Mouse (Mus musculus): ENCODE data around the gene Gp2.

The Gp2 gene

DNA sequence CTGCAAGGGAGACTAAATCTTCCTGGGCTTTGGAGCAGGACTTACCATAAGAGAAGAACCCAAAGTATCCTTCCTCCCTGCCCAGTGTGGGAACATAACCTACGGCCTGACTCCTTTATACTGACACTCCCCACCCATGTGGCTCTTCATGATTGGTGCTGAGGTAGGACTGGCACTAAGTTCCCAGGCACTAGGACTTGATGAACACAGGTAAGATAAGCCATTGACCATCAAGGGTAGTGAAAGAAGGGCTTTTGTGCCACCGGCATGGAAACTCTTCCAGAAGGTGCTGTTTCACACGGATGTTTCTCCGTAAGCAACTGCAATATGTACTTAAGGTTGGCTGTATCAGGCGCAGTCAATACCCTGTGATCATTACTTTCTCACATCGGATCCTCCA lies at the start of gene Gp2:
Gene Gp2, minus strand, starts transcription at position 101 of the 400 bp plus-strand sequence.
- DNase-seq (ENCODE audit: low spot score in 2 of 2) = no peak

DNA sequence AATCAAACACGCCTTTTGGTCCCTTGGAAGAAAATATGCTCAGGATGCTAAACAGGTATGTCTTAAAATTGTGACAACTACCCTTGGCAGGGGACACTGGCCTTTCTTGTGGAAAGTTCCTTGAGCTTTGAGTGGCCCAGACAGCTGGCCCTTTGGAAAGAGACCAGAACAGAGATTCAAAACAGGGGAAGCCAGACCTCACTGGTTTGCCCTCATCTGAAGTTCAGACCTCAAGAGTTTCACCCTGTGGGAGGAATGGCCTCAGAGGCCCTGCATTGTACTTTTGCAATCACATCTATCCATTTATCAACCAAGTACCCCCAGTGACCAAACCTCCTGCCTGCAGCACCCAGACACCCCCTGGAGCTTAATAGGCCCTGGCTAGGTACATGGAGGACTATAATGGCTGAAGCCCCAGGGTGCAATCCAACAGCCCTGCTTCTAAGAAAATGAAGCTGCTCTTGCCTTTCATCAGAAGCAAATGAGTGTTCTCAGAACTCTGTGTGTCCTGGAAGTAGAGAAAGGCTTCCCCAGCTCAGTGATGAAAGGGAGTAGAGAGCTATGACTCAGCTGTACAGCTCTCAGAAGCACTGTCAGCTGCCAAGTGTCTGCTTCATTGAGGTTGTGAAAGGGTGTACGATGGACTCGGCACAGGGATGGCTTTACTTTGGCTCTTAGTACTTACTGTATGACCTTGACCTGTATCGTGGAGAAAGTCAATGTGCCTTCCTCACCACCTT lies 31.1 kb upstream of the Gp2 start:
- DNase-seq (ENCODE audit: low spot score in 2 of 2) = no peak

DNA sequence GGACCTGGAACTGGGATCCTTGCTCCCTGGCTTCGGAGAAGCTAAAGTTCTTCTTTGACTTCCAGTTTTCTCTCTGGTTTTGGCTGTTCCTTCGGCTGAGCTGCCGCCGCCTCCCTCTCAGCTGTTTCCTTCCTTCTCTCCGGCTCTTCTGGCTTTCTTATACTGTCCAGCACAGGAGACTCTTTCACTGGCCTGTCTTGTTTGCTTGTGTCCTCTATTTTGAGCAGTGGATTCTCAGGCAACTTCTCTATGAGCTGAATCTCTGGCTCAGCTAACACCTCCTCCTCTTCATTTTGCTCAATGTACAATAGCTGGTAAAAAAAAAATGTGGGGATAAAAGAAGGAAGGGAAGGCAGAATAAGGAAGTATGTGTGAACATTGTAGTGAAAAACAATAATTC lies 27.6 kb upstream of the Gp2 start:
- DNase-seq (ENCODE audit: low spot score in 2 of 2) = no peak

DNA sequence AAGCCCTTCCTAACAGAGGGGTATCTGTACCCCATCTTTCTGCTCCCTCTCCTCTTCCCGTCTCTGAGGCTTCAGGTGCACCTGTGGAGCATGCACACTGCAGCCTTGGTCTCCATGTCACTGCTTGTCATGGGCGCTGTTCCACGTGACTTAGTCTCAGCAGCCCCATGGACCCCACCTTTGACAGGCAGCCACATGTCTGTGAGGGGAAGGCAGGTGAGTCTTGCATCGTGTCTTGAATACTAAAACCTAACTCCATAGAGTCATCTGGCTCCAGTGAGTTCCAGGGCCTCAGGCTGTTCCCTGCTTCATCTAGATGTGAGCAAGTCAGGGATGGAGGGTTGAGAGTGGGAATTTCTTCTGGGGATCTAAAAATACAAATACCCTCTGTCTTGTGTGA lies 25.1 kb upstream of the Gp2 start:
- DNase-seq (ENCODE audit: low spot score in 2 of 2) = no peak

DNA sequence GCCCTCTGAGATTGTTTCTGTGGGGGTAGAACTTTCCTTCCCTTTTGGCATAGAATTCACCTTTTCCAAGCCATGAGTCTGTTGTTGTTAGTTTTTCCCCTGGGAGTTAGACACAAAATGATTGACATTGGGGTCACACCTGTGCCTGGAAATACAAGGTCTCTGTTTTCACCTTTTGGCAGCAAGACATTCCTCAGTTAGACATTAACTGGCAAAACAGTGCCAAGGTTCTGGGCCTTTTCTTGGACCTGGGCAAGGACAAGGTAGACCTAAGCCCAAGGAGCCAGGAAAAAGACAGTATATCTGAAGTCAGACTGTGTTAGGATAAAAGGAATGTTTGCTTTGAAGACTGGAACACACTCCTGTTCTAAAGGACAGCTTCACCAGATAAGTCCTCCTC lies 20.2 kb upstream of the Gp2 start, which contains the start of gene Umod:
Gene Umod, minus strand, starts transcription at position 27 of the 400 bp plus-strand sequence.
- DNase-seq (ENCODE audit: low spot score in 2 of 2) = no peak

DNA sequence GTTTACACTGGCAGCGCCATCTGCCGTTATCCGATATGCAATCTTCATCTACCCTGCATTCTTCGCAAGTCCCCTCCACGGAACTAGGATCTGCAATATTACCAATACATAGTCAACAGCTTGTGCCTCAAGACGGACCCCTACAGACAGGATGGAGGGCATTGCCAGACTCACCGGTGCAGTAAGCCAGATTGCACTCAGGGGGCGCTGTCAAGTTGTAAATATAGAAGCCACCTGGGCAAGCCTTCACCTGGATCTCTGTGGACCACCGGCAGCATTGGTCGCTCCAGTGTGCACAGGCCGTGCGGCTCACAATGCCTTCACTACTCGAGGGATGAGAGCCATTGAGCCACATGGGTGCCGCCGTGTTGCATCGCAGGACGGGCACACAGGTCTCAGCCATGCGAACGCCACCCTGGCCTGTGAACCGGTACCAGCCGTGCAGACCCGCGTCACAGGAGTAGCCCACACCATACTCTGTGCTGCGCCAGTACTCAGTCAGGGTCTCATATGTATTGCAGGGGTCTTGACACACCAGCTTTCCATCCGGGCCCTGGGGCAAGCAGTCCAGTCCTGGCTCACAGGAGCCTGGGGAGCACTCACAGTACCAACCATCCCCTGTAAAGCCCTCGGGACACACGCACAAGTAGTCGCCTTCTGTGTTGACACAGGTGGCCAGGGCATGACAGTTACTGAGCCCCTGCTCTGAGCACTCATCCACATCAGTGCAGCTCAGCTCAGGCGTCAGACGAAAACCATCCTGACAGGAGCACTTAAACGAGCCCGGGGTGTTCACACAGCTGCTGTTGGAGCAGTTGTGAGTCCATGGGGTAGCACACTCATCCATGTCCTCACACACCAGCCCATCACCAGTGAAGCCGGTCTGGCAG lies 17.7 kb upstream of the Gp2 start:
- no peak for DNase-seq (ENCODE audit: low spot score in 2 of 2)

DNA sequence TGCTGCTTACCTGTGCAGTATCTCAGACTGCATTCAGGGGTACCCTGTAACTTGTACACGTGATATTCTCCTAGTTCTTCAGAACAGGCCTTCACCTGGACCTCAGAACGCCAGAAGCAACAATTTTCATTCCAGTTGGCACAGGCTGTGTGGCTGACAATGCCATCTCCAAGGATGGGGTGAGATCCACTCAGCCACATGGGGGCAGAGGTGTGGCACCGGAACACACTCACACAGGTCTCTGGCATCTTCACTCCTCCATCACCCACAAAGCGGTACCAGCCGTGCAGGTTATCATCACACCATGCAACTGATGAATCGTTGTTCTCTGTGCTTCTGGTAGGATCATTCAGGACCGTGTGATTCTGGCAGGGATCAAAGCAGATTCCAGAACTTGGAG lies 4.9 kb downstream of the Gp2 start:
- no peak for DNase-seq (ENCODE audit: low spot score in 2 of 2)

DNA sequence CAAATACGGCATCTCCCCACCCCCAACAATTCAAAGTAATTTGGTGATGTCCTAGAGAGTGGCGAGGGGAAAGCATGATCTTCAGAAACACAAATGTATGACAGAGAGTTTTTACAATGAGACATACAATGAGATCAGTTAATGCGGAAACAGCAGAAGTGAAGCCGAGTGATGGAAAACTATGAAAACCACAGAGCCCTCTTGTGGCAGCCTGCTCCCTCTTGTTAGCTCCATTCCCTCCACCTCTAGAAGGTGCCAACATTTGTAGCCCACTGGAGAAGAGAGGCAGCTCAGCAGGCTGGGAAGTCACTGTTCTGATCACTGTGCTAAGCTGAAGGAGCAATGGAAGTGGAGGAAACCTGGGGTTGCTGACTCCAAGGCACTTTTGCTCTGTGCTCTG lies 15.2 kb downstream of the Gp2 start:
- DNase-seq (ENCODE audit: low spot score in 2 of 2) = no peak

DNA sequence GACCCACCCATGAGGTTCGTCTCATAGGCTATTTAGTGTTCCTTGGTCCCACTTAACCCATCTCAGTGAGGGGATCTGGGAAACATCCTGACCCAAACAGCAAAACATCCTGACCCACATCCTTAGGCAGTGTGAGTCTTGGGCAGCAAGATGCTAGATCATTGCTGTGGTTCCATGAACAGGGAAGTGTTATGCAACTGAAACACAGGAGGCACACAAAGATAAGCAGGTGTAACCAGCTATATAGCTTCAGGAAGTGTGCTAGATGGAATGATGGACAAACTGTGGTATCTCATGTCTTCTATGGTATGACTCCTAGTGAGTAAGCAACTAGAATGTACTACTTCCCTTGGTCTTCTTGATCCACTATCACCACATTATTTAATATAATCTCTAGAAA lies 17.1 kb downstream of the Gp2 start:
- no peak for DNase-seq (ENCODE audit: low spot score in 2 of 2)

DNA sequence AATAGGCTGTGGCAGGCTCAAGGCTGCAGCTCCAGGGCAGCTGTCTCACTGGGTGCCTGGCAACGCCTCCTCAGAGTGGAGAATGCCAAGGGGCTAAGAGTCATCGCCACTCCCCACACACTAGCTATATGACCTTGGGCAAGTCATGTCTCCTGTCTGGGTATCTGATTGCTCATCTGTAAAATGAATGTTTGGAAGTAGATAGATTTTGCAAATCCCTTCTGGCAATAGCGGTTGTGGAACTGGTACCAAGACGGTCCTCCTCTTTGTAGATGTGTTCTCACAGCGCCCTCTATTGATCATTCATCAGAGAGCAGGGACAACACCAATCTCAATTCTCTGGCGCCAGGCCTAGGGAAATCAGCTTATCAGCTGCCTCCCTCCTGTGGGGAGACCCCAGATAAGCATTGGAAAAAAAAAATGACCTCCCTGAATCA lies 31.9 kb downstream of the Gp2 start:
- DNase-seq (ENCODE audit: low spot score in 2 of 2) = no peak

DNA sequence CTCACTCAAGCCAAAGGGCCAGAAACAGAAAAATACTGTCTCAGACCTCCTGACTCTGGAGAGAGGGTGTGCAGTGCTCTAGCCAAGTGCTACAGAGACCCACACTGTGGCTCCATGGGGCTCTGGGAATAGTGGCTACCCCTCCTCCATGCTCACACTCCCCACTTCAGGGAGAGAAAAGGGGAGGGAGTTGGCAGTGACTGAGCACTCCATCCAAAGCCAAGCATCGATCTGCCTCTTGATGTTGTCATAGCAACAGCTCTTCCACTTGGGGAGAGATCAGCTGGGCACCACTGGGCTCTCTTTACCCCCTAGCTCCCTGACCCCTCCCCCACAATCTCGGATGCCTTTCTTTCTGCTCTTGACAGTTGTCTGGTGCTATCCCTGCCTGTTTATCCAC lies 38.4 kb downstream of the Gp2 start:
- no peak for DNase-seq (ENCODE audit: low spot score in 2 of 2)

DNA sequence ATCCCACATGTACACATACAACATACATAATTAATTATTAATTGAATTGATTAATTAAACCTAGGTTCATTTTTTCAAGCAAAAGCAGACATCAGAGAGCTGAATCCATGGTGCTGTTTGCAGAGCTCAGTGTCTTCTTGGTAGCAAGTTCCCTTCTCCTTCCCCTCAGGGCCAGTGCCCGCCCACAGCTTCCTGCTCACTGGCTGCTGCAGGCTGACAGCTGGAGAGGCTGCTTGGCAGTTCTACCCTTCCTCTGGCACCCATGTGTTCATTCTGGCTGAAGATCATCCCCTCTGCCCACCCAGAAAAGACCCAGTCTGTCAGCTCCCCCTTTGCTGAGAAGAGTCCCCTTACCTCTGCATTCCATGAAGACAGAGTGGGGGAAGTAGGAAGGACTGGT lies 40.6 kb downstream of the Gp2 start:
- no peak for DNase-seq (ENCODE audit: low spot score in 2 of 2)

DNA sequence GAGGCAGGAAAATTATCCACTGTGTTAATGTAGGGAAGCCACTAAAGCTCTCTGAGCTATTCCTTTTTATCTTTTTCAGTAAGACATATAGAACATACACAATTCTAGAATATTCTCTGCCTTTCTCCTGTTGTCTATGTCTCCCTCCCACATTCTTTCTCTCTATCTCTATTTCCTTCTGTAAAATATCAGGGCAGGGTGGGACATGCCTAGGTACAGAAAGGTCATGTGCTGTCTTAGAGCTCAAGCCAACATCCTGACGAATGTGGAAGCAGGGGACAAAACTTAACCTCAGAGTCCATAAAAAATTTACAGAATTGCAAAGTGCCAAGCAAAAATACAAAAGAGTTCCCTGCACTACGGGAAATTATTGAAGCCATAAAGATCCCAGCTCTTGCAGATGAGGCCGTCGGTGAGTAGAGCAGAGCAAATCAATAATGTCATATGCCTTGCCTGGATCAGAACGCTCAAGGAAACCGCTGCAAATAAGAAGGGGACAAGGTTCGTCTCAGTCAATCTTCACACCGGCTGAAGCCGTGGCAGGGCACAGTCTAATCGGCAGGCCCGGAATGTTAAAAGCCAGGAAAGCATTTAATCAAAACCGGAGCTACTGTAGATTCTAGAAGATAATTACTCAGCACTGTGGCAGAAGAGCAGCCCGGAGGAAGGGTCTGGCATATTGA lies 64.9 kb downstream of the Gp2 start:
- DNase-seq (ENCODE audit: low spot score in 2 of 2) = no peak

Measured in urinary bladder, postnatal 36 days (tissue).